7 mouse cellular contexts compared by ENCODE assay signal in genomic region chr9:49796618-49797507, GRCm38 (mm10). TPM values are rescaled to one million over a fixed set of nuclear protein-coding genes. Genes with fewer than 3 reads are reported as not detected.
DNase-seq lines count a peak whose midpoint lies in the region; ATAC-seq lines count a peak whose summit lies in the region.

No protein-coding gene starts in this region.

- intact Hi-C loops in left cerebral cortex, postnatal 4 days (cut with DNase I) = loop anchor here (10.0 kb wide), 4 partner anchors 138 to 638 kb away; no protein-coding TSS in a partner anchor

- H3K27ac ChIP-seq in intestine, embryonic 16.5 days (ENCODE audit: low read length) = peak overlapping the region; percentile 83
- H3K27ac ChIP-seq in midbrain, embryonic 13.5 days = peak overlapping the region; percentile 99
- peak overlapping the region; percentile 61 for H3K27ac ChIP-seq in stomach, embryonic 16.5 days (ENCODE audit: low read length)

- DNase-seq in adrenal gland, postnatal 10 days = peak; percentile 84
- peak; percentile 85 for DNase-seq in embryo, embryonic 10 days (ENCODE audit: low spot score)
- DNase-seq in gastrocnemius, postnatal 25 days = peak; percentile 65
- DNase-seq in left cerebral cortex, postnatal 4 days = peak; percentile 85

- H3K4me2 ChIP-seq in intestine, embryonic 16.5 days (ENCODE audit: low read depth, low read length) = peak overlapping the region; percentile 84
- peak overlapping the region; percentile 78 for H3K4me2 ChIP-seq in midbrain, embryonic 13.5 days (replicated peaks)
- H3K4me2 ChIP-seq in stomach, embryonic 16.5 days (ENCODE audit: low read depth, low read length) = peak overlapping the region; percentile 66

- peak overlapping the region; percentile 81 for H3K9ac ChIP-seq in intestine, embryonic 16.5 days (ENCODE audit: low read depth, low read length)
- peak overlapping the region; percentile 99 for H3K9ac ChIP-seq in midbrain, embryonic 13.5 days (replicated peaks)
- peak overlapping the region; percentile 72 for H3K9ac ChIP-seq in stomach, embryonic 16.5 days (ENCODE audit: low read length)

- H3K9me3 ChIP-seq in intestine, embryonic 16.5 days (ENCODE audit: control insufficient read depth, low read length) = no peaks in the 10 kb centered on the region
- H3K9me3 ChIP-seq in midbrain, embryonic 13.5 days = no peaks in the 10 kb centered on the region
- H3K9me3 ChIP-seq in stomach, embryonic 16.5 days (replicated peaks; ENCODE audit: control insufficient read depth, low read length) = no peaks in the 10 kb centered on the region

- peak; percentile 75 for ATAC-seq in intestine, embryonic 16.5 days
- ATAC-seq in midbrain, embryonic 13.5 days = peak; percentile 86
- ATAC-seq in stomach, embryonic 16.5 days (ENCODE audit: insufficient read depth, low FRiP score) = peak; percentile 74

- H3K36me3 ChIP-seq in intestine, embryonic 16.5 days (ENCODE audit: control insufficient read depth, insufficient read depth, low read length) = no peaks in the 10 kb centered on the region
- H3K36me3 ChIP-seq in midbrain, embryonic 13.5 days = no peaks in the 10 kb centered on the region
- no peaks in the 10 kb centered on the region for H3K36me3 ChIP-seq in stomach, embryonic 16.5 days (ENCODE audit: control insufficient read depth, insufficient read depth, low read length)

- H3K27me3 ChIP-seq in intestine, embryonic 16.5 days (replicated peaks; ENCODE audit: control insufficient read depth, insufficient read depth, low read length) = peaks cover 23% of the 10 kb centered on the region
- H3K27me3 ChIP-seq in midbrain, embryonic 13.5 days = 0 out of 2 replicates have a peak, but pooled peaks cover 3% of the 10 kb centered on the region
- H3K27me3 ChIP-seq in stomach, embryonic 16.5 days (ENCODE audit: control insufficient read depth, insufficient read depth, low read length) = peaks cover 15% of the 10 kb centered on the region; the same call in 1 of the 2 replicates

- WGBS in intestine, embryonic 16.5 days = under 1% methylated on average over 52 of the region's 52 CpGs
- WGBS in midbrain, embryonic 13.5 days = under 1% methylated on average over 52 of the region's 52 CpGs
- under 1% methylated on average over 52 of the region's 52 CpGs for WGBS in stomach, embryonic 16.5 days

- H3K4me3 ChIP-seq in intestine, embryonic 16.5 days (ENCODE audit: low read length) = peak overlapping the region; percentile 77
- peak overlapping the region; percentile 99 for H3K4me3 ChIP-seq in midbrain, embryonic 13.5 days (replicated peaks)
- peak overlapping the region; percentile 58 for H3K4me3 ChIP-seq in stomach, embryonic 16.5 days (replicated peaks; ENCODE audit: low read length)

- H3K4me1 ChIP-seq in intestine, embryonic 16.5 days (ENCODE audit: control insufficient read depth, insufficient read depth, low read length) = peaks cover 15% of the 10 kb centered on the region
- H3K4me1 ChIP-seq in midbrain, embryonic 13.5 days (replicated peaks) = peaks cover 49% of the 10 kb centered on the region
- peaks cover 12% of the 10 kb centered on the region; the same call in 1 of the 2 replicates for H3K4me1 ChIP-seq in stomach, embryonic 16.5 days (ENCODE audit: control insufficient read depth, insufficient read depth, low read length)

RNA-seq across cellular contexts. Expression of gene Ncam1, which starts 1.9 kb away (rescaled TPM):
- total RNA-seq in adrenal gland, postnatal 10 days (2021) = 10 to 100 TPM; 41.7 to 61.2 TPM
- total RNA-seq in gastrocnemius, postnatal 25 days (2021) = 10 to 100 TPM; 20.0 to 30.6 TPM
- polyA plus RNA-seq in intestine, embryonic 16.5 days (2015; fragmentation: Nextera tagmentation; extraction: Ambion mirVana) = 61.8 and 65.1 TPM in 2 replicates
- 1,000 to 10,000 TPM; 1,041 to 1,075 TPM for total RNA-seq in left cerebral cortex, postnatal 4 days (2021)
- 432 and 461 TPM in 2 replicates for polyA plus RNA-seq in midbrain, embryonic 13.5 days (2015; fragmentation: Nextera tagmentation; extraction: Ambion mirVana)
- polyA plus RNA-seq in stomach, embryonic 16.5 days (2015; fragmentation: Nextera tagmentation; extraction: Ambion mirVana) = 107 and 114 TPM in 2 replicates

Comparison
In these comparisons a context has a peak if more than half of its experiments do, and no peak if none do; other contexts are left out.
1. Peak in every context shown above with its lines: DNase-seq, ATAC-seq, H3K4me3 ChIP-seq and H3K27ac ChIP-seq.
2. RNA of gene Ncam1, which starts 1.9 kb away (total RNA-seq): 1,041 to 1,075 TPM in left cerebral cortex, postnatal 4 days; 41.7 to 61.2 TPM in adrenal gland, postnatal 10 days and 20.0 to 30.6 TPM in gastrocnemius, postnatal 25 days; every median in the first group is over 10 times any median in the second.